Mouse (Mus musculus) ES-E14 (cell line): ENCODE results near the gene Lipa. TPM values are rescaled to one million over a fixed set of nuclear protein-coding genes. Genes with fewer than 3 reads are reported as not detected.

ENCODE experiments used
- DNase-seq: peaks from one replicate; pipeline ENCODE4 v3.0.0-alpha.2; 2013; ENCODE audit warnings: low read depth, low spot score
- H3K27ac ChIP-seq: 2 replicates; pipeline ENCODE4 v1.5.1; 2012; ENCODE audit warnings: low read depth, mild to moderate bottlenecking, low read length, moderate library complexity, mixed read lengths; ENCODE audit not compliant: poor library complexity, insufficient read depth, severe bottlenecking
- H3K36me3 ChIP-seq: 2 replicates; pipeline ENCODE4 v1.6.1; 2012; ENCODE audit warnings: mild to moderate bottlenecking, low read length, moderate library complexity, mixed read lengths; ENCODE audit not compliant: control insufficient read depth, poor library complexity, insufficient read depth, severe bottlenecking
- H3K4me1 ChIP-seq, 2 experiments: fragments of 150-350 bp in 1 of 2; sonication (generic) in 1 of 2; 2 replicates each; pipeline ENCODE4 v1.6.1; 2012; ENCODE audit warnings: low read length in 2 of 2, mild to moderate bottlenecking in 1 of 2, mixed read lengths in 1 of 2; ENCODE audit not compliant: control insufficient read depth in 2 of 2, insufficient read depth in 2 of 2, poor library complexity in 1 of 2
- H3K4me3 ChIP-seq, 2 experiments: fragments of 150-350 bp in 1 of 2; sonication (generic) in 1 of 2; 2 replicates each; pipeline ENCODE4 v1.5.1; 2012; ENCODE audit warnings: low read length in 2 of 2, low read depth in 1 of 2, mild to moderate bottlenecking in 1 of 2, mixed read lengths in 1 of 2; ENCODE audit not compliant: insufficient read depth in 1 of 2, poor library complexity in 1 of 2, severe bottlenecking in 1 of 2
- H3K9ac ChIP-seq: 2 replicates; pipeline ENCODE4 v1.6.1; 2012; ENCODE audit warnings: low read depth, mild to moderate bottlenecking, low read length, mixed read lengths; ENCODE audit not compliant: poor library complexity, insufficient read depth, severe bottlenecking
- H3K9me3 ChIP-seq: fragments of 150-350 bp; sonication (generic); 2 replicates; pipeline ENCODE4 v1.6.1; 2012; ENCODE audit warnings: low read depth, mild to moderate bottlenecking, low read length; ENCODE audit not compliant: control insufficient read depth, insufficient read depth
- CHD2 ChIP-seq: IDR thresholded peaks from 2 replicates; pipeline ENCODE4 v1.6.1; 2014; ENCODE audit warnings: mild to moderate bottlenecking, low read depth, low read length, inconsistent platforms
- HCFC1 ChIP-seq: IDR thresholded peaks from 2 replicates; pipeline ENCODE4 v1.6.1; 2012; ENCODE audit warnings: low read length, inconsistent platforms, borderline replicate concordance; ENCODE audit not compliant: insufficient read depth
- MAFK ChIP-seq: IDR thresholded peaks from 2 replicates; pipeline ENCODE4 v1.6.1; 2014; ENCODE audit warnings: mild to moderate bottlenecking, low read depth, low read length, inconsistent platforms; ENCODE audit not compliant: insufficient read depth
- ZC3H11A ChIP-seq: IDR thresholded peaks from 2 replicates; pipeline ENCODE4 v1.6.1; 2012; ENCODE audit warnings: low read depth, mild to moderate bottlenecking, inconsistent platforms, low read length, borderline replicate concordance
- ZNF384 ChIP-seq: IDR thresholded peaks from 2 replicates; pipeline ENCODE4 v1.6.1; 2012; ENCODE audit warnings: low read depth, low read length, inconsistent platforms
- in situ Hi-C, 2 experiments: fragments of 600-800 bp; cut with MboI; formaldehyde crosslinking; loops; one replicate each; pipeline ENCODE4 v1.15.1; 2025; ENCODE audit warnings: low sequenced_read_pairs in 2 of 2, inconsistent platforms in 1 of 2; ENCODE audit not compliant: unreplicated experiment in 2 of 2
- total RNA-seq: library from RNA; depleted of rRNA; stranded (reverse); fragments of 300-350 nt; gene quantifications from 2 replicates; pipeline ENCODE4 v1.2.3, GENCODE M21; 2012

The Lipa gene
- total RNA-seq, 1 experiment = 10.7 TPM

DNA sequence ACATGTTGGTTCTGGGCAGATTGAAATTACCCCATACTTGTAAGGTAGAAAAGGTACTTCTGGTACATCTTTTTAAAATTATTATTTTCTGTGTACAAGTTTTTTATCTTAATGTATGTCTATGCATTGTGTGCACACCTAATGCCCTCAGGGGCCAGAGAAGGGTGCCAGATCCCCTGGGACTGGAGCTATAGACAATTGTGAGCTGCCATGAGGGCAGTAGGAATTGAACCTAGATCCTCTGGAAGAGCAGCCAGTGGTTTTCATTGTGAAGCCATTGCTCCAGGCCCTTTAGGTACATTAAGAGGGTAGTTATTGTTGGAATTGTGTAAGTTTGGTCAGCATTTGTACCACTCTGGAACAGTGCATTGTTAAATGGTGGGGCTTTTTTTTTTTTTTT is 26.8 kb upstream of the Lipa start:
- H3K9ac ChIP-seq = no peak overlapping the region
- no peaks in the 10 kb centered on the region for H3K36me3 ChIP-seq
- TF ChIP-seq ZC3H11A = no peak
- no peak for TF ChIP-seq ZNF384
- TF ChIP-seq HCFC1 = no peak
- no peak for TF ChIP-seq MAFK
- DNase-seq = no peak
- no peaks in the 10 kb centered on the region for H3K4me1 ChIP-seq
- H3K4me3 ChIP-seq = no peak overlapping the region
- in situ Hi-C loops = no loop called here
- H3K27ac ChIP-seq = no peak overlapping the region
- no peaks in the 10 kb centered on the region for H3K9me3 ChIP-seq

DNA sequence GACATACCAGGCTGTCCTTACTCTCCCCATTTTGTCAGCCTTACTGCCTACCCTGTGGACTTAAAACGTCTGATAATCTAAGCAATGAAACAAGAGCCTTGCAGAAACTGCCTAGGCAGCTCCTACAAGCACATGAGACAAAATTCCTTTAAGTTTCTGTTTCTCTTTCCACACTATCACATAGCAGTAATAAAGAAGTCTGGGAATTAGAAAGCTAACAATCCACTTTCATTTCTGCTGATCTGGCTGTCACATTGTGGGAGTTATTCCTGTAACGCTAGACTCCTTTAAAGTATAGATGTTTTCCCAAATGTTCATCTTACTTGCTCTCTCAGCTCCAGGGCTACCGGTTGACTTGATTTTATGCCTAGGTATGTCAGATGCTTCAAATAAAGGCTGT is 26.2 kb upstream of the Lipa start:
- DNase-seq = no peak
- TF ChIP-seq CHD2 (no peak), MAFK (no peak), HCFC1 (no peak), ZC3H11A (no peak), ZNF384 (no peak)
- Histone ChIP-seq H3K4me1 (no peaks in the 10 kb centered on the region), H3K9ac (no peak overlapping the region), H3K36me3 (no peaks in the 10 kb centered on the region), H3K27ac (no peak overlapping the region), H3K4me3 (no peak overlapping the region), H3K9me3 (no peaks in the 10 kb centered on the region)
- in situ Hi-C loops = no loop called here

DNA sequence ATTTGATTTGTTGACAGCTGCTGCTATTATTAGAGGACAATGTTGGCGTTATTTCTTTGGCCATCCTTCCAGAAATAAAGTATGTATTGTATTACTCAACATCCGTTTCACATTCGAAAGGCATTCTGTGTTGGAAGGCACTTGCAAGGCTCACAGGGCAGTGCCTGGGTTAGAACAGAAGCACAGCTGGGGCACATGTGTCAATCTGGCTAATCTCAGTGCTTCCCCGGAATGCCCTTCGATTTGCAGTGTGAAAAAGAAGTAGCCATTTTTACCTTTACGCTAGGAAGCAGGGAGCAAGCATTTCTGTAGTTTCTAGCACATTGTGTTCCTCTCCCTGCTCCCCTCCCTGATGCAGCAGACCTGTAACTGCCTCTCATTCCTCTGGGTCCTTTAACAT is 25.7 kb upstream of the Lipa start:
- no peak for TF ChIP-seq MAFK
- TF ChIP-seq CHD2 = no peak
- no peak for TF ChIP-seq ZC3H11A
- TF ChIP-seq ZNF384 = no peak
- no peak for TF ChIP-seq HCFC1
- in situ Hi-C loops = no loop called here
- DNase-seq = no peak

GRCm38 (mm10) chr19:34551981-34552380 is 24.7 kb upstream of the Lipa start:
- in situ Hi-C loops = no loop called here
- no peak for DNase-seq
- Histone ChIP-seq H3K9me3 (no peaks in the 10 kb centered on the region), H3K36me3 (no peaks in the 10 kb centered on the region), H3K27ac (no peak overlapping the region), H3K4me1 (no peaks in the 10 kb centered on the region), H3K4me3 (no peak overlapping the region), H3K9ac (no peak overlapping the region)
- TF ChIP-seq HCFC1 (no peak), ZNF384 (no peak), MAFK (no peak), CHD2 (no peak), ZC3H11A (no peak)

More for the DNA sequence above, 25.7 kb upstream of the Lipa start:
- Histone ChIP-seq H3K9ac (no peak overlapping the region), H3K9me3 (no peaks in the 10 kb centered on the region), H3K36me3 (no peaks in the 10 kb centered on the region), H3K27ac (no peak overlapping the region), H3K4me3 (no peak overlapping the region), H3K4me1 (no peaks in the 10 kb centered on the region)

- Histone ChIP-seq H3K27ac (no peak within 1 kb of the TSS), H3K4me3 (peak within 1 kb of the TSS; percentile 57 to 83), H3K9ac (peak within 1 kb of the TSS; percentile 6; the same call in 1 of the 2 replicates), H3K4me1 (no peaks in the 10 kb centered on the region), H3K9me3 (no peaks in the 10 kb centered on the region), H3K36me3 (no peaks in the 10 kb centered on the region)
- peak; percentile 38 for DNase-seq
- in situ Hi-C loops = no loop called here
- no peak for TF ChIP-seq ZC3H11A
- TF ChIP-seq ZNF384 = no peak
- TF ChIP-seq HCFC1 = no peak
- TF ChIP-seq CHD2 = no peak
- TF ChIP-seq MAFK = no peak
Measured at GRCm38 (mm10) chr19:34550534-34551223, 23.4 kb upstream of the Lipa start, which contains the start of gene Ifit2. Gene Ifit2, plus strand, starts transcription at chr19:34550694.
